Mouse (Mus musculus) embryonic fibroblast, embryonic 13.5 days (primary cell): ENCODE data around the gene Kyat1.

ENCODE experiments used
- CTCF ChIP-seq: IDR thresholded peaks from 2 replicates; pipeline ENCODE4 v1.5.1; 2011; ENCODE audit warnings: mild to moderate bottlenecking, control low read depth, low read length, moderate library complexity, borderline replicate concordance; ENCODE audit not compliant: insufficient read depth
- POLR2A ChIP-seq: IDR thresholded peaks from 2 replicates; pipeline ENCODE4 v1.6.1; 2011; ENCODE audit warnings: low read depth, mild to moderate bottlenecking, control low read depth, low read length, moderate library complexity

GRCm38 (mm10) chr2:30173541-30174240, 32.0 kb downstream of the Kyat1 start:
- no peak for TF ChIP-seq CTCF
- no peak for TF ChIP-seq POLR2A
